Mouse (Mus musculus) right cerebral cortex, adult 2 months (tissue): ENCODE results near the gene Rubcnl.
A peak's percentile ranks its signal among the peaks of the same experiment; 100 is the strongest.

ENCODE experiments used
- DNase-seq, 2 experiments: peaks; one replicate each; pipeline ENCODE4 v3.0.0; 2021 to 2022; ENCODE audit warnings: low spot score in 2 of 2

Rubcnl gene

DNA sequence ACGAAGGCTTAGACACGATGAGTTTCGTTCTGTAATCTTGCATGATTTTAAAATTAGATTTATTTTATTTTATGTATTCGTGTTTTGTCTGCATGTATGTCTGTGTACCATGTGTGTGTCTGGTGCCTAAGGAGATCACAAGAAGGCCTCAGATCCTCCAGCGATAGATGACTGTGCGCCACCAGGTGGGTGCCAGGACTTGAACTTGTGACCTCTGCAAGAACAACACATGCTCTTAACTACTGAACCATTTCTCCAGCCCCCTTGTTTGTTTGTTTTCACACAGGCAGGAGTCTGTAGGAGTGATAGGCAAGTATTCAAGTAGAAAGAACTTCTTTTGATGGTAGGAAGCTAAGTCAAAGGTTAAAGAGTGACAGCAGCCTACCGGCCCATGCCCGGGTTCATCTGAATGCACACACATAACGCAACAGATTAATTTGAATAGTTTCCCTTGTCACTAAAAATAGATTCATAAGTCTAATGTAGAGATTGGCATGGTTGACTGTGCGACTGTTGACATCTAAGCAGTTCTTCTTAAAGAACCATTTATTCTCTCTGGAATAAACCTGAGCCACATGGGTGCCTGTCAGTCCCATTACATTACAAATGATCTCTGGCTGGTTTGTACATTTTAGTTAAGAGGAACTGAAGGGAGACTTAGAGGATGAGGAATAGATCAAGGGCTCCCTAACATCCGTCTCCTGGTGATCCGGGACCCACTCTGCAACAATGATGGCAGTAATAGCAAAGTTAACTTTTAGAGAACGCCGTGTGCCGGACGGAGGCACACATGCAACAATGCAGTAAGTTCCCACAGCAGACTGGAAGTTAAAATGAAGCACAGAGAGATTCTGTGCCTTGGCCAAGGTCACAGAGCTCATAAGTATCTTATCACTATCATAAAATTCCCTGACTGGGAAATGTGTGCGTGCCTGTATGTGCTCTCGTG lies 2.3 kb downstream of the Rubcnl start:
- DNase-seq = no peak

- DNase-seq = no peak
Measured at GRCm38 (mm10) chr14:75018829-75019228, 3.0 kb downstream of the Rubcnl start.

- peak in 1 of 2 experiments; percentile 45 for DNase-seq
Measured at GRCm38 (mm10) chr14:75020581-75021253, 4.9 kb downstream of the Rubcnl start.

- DNase-seq = no peak
Measured at GRCm38 (mm10) chr14:75022522-75022921, 6.7 kb downstream of the Rubcnl start.

DNA sequence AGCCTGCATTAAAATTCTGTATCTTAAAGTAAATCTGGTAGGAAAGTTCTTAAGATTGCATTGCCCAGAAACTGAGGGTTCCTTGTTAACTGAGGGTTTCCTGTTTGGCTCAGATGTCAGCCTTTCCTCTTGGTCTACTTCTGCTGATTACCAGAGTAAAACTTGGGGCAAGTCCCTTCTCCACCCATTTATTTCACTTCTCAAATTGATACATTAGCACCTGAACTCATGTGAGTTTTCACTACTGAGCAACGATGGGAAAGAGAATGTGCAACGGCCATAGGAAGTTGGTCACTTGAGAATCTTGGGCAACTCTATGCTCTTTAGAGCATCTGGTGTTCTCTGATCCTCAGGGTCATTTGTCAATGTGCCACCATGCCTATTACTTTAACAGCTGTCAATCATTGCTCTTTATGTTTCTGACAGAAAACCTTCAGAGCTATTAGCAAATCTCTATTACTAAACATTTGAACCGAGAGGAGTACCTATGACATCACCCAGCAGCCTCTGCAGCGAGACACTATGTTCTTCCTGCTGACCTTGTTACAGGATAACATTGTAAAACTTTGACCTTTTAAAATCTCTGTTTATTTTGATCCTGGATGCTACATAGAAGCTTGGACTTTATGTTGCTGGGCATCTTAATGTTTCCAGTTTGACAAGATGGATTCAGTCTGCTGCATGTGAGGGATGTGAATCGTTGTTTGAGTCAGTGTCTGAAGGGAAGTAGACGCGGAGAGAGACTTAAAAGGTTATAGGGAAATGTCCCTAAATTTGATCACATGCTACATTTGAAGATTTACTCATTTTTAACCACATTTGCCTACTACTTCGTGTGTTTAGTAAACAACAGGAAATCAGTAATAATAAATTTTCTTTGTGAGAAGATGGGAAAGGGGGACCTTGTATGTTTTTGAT lies 9.2 kb downstream of the Rubcnl start:
- DNase-seq = no peak

DNA sequence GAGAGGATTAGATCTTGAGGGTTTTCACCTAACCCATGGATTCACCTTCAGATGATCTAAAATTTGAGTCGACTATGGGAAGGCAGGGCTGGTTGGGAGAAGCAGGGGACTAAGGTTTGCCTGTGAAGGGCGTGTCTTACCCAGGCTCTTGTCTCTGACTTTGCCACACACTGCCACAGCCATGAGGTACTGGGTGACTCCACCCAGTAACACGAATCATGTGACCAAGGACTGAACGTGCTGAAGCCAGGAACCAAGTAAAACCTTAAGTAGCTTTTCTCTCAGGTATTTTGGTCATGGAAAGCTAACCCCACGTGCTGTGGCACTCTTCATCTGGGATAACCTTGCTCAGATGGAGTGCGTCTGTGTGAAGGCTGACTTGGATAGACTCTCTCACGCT lies 14.9 kb downstream of the Rubcnl start:
- no peak for DNase-seq

- no peak for DNase-seq
Measured at GRCm38 (mm10) chr14:75031999-75032575, 16.3 kb downstream of the Rubcnl start.

DNA sequence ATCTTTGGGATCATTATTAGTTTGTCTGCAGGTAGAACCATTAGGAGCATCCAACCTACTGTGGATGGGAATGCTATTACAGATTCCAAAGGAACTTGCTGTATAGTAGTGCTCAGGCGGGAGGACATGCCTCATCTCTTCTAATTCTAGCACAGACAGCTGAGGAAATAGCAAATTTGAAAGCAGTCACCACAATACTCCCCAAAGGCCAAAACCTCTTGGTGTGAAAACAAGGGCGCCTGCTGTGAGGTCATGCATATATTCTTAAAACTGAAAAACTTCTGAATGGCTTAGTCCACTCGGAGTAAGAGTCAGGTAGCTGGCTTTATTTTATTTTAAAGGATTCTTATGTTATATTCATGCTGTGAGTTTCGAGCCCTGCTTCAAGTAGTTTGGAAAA lies 16.9 kb downstream of the Rubcnl start:
- DNase-seq = no peak

GRCm38 (mm10) chr14:75034240-75034639 lies 18.4 kb downstream of the Rubcnl start:
- DNase-seq = no peak

DNA sequence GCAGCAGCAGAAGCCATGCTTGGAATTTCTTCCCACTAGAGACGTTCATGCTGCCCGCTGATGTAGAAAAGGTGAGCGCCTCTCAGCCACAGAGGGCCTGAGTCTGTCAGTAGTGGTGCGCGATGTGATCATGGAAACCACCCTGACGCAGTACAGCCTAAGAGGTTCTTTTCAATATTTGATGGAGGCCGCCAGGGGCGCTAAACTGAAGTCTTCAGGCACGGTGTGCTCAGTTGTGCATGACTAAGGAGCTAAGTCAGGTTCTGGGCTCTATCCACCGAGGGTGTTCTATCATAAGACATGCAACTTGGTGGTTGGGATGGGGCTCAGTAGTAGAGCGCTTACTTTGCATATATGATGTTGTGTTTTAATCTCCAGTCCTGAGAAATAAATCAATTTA lies 19.6 kb downstream of the Rubcnl start:
- DNase-seq = no peak

DNA sequence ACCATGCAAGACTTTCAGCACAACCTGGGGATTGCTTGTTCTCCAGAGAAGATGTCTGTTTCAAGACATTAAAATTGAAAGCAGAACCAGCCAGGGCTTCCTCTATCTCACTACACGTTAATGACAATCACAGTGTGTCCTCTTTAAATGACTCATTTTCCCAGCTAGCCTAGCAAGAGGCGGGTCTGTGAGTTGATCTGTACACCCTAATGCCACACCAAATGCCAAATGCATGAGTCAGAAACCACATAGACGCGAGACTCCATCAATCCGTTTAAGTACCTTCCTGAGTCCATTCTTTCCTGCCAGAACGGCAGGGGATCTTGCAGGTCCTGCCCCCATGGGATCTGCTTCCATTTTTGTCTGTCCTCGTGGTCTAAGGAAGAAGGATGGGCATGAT lies 29.4 kb downstream of the Rubcnl start:
- DNase-seq = no peak

DNA sequence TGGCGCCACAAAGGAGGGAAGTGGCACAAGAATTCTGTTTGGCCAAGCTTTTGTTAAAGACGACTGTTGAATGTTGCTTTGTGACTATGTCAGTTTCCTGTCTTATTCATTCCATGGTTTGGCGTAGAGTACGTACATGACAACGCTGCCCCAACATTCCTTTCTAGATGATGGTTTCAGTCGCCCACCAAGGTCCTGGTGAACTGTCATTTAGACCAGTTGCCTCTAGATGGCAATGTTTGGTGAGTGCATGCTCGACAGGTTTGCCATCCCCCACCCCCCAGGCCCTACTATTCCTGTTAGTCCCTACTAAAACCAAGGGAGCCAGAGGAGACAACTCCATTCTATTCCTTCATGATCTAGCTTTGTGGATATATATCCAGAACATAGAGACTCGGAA lies 36.6 kb downstream of the Rubcnl start:
- DNase-seq = no peak

DNA sequence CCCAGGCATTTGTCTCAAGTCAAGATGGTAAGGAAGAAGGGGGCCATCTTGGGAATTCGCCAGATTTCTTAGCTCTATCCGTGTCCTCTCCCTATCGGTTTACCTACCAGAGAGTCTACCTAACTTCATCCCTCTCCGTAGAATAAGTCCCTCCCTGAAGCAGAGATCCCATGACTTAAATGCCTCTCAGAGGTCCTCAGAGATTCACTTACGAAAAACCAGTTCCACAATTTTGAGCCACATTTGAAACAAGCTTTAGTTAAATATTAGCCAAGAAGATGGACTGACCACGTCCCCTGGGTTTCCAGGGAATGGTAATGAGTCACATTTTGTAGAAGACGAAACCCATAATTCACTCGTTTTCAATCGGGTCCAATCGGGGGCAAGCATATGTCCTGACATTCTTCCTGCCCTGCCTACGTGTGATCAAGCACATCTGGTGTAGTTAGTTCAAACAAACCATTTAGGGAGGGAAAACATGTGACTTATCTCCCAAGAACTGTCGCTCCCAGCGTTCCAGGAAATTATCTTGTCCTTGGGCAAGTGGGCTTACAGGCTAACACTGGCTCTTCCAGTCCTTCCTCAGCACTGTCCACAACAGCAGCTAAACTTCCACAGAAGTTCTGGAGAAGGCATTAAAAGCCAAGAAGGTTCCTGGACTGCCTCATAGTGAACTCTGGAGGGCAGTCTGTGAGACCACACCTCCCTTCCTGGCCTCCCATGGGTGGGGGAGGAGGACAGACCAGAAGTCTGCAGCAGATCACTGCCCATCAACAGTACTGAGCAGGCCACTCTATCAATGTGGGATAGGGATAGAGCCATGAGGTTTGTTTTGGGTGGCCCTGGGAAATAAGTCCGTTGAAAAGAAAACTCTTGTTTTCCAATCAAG lies 38.9 kb downstream of the Rubcnl start:
- DNase-seq = no peak

DNA sequence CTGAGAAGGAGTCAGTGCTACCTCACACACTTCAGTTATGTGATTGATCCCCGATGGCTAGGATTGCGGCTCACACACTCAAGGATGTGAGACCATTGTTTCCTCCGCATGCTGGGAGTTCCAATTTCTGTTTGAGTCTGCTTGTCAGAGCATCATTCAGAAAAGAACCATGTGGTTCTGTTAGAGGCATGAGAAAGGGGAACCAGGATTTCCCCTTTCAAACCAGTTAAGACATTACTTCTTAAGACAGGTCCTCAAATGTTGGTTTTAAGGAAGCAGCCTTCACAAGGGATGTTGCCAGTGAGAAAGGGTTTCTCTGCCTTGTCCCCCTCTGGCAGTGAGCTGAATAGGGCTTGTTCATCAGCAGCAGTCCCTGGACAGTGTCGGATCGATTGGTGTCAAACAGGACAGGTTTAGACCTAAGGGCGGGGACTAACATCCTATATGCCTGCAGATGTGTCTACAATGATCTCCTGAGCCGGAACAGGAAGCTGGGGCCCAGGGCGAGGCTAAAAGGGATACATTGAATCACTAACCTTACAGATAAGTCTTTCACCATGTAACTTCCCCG lies 41.1 kb downstream of the Rubcnl start:
- no peak for DNase-seq

DNA sequence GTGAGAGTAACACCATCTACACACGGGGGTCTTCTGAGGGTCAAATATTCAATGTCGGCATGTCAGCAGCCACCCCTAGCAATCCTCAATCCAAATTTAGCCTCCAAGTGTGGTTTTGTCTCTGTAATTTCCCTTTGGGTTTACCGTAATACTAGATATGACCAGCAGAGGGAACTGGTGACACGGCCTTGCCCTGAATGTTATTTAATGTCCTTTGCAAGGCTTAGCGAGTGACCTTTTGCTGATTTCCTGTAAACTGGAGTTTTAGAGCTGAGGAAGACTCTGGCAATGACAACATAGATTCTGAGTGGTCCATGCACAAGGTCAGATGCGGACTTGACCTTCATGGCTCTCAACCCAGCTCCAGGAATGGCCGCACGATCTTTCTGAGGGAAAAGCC lies 44.7 kb downstream of the Rubcnl start:
- peak; percentile 26 to 31 for DNase-seq

DNA sequence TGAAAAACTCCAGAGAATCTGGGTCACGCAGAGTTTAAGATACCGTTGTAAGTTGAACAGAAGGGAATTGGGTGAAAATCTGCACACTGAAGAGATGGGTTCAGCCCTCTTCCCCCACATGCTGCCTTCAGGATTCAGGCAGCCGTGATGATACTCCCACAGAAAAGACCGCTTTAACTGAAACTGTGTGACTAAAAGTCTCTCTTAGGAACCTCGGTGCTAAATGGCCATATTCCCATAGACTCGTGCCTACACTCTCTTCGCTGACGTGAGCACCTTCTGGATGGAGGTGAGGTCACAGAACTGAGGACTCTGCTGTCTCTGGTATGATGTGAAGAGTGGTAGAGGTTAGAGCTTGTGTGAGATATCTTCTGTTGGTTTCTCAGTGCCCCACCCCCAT lies 48.1 kb downstream of the Rubcnl start:
- peak; percentile 15 for DNase-seq

GRCm38 (mm10) chr14:75064520-75064919 lies 48.7 kb downstream of the Rubcnl start:
- DNase-seq = no peak

- no peak for DNase-seq
Measured at GRCm38 (mm10) chr14:75065211-75065610, 49.4 kb downstream of the Rubcnl start.

- DNase-seq = no peak
Measured at GRCm38 (mm10) chr14:75068430-75069112, 52.7 kb downstream of the Rubcnl start.
